Mouse (Mus musculus) CH12F3 (cell line): Measurements from ENCODE around the gene Lins1.

ENCODE experiments used
- in situ Hi-C: fragments of 300-500 bp; cut with MboI; formaldehyde crosslinking; loops from 2 replicates; pipeline ENCODE4 v1.14.3; 2020; ENCODE audit warnings: low sequenced_read_pairs

Gene Lins1

GRCm38 (mm10) chr7:66724954-66725353 lies 35.3 kb downstream of the Lins1 start:
- in situ Hi-C loops = no loop called here

DNA sequence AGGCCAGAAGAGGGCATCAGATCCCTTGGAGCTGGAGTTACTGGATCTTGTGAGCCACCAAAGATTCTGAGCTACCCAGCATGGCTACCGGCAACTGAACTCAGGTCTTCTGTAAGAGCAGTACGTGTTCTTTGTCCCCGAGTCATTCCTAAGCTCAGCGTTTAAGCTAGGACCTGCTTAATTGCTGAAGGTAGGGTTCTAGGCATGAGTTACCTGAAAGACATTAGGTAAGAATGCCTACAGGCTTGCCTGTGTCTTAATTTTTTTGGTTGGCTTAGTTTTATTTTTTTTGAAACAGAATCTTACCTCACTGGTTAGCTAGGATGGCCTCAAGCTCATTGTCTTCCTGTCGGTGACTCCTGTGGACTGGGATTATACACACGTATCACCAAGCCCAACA lies 38.4 kb downstream of the Lins1 start:
- in situ Hi-C loops = no loop called here

DNA sequence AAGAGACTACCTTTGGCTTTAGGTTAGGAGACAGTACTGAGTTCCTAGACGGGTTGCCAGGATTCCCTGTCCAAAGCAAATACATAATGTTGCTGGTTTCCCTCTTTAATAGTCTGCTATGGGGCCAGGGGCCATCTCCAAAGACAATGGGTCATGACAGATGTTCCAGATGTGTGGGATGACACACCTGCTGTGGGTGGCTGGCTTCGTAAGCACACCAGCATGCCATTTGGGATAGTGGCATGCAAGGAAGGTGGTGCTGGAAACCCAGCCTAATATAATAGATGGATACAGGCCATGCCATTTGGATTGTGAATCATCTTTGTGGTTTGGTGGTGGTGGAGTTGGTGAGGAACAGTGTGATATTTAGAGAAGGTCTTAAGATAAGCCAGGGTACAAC lies 39.5 kb downstream of the Lins1 start:
- in situ Hi-C loops = no loop called here

DNA sequence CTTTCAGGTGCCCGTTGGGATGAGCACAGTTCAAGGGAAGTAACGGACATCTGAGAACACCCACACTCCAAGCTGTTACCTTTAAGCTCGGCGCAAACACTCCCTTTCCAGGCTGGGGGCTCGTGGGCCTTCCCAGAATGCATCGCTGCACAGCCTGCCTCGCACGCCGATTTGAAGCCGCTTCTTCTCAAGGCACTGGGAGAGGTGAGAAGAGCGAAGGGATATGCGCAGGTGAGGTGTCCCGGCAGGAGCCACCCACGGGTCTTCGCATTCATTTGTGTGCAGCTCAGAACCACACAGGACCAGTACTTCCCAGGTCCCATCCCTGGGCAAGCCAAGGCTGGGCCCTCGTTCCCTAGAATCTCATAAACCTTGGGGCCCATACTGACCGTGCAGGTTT lies 43.7 kb downstream of the Lins1 start:
- in situ Hi-C loops = no loop called here

DNA sequence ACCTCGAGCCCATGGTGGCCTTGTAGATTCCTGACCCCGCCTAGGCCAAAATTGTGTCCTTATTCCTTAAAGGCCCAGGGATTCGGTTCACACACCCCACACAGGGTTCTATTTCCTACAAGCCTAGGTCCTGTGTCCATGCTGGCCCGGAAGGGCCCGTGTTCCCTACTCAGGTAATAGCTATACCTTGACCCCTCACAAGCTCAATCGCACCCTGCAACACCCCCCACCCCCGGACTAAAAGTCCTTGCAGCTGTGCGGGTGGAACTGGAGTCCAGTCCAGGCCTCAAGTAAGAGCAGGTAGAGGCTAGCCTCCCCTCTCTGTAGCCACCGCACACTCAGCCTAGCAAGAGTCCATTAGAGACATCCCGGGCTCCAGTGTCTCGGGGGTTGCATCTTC lies 44.2 kb downstream of the Lins1 start:
- in situ Hi-C loops = no loop called here

DNA sequence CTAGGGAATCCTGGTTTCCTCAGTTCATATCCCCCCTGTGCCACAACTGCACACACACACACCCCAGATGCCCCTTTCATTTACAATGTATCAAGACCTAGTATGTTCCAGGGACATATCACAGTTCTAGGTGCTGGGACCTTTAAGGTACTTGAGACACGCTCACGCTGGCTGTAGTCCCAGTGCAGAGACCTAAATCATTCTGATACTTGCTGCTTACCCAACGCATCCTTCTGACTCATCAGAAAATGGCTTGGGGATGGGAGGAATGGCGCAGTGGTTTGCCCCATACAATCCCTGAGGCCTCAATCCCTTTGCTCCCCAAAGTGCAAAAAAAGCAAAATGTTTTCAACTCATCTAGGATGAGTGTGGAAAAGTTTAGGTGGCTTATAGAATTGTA lies 44.8 kb downstream of the Lins1 start:
- in situ Hi-C loops = no loop called here

DNA sequence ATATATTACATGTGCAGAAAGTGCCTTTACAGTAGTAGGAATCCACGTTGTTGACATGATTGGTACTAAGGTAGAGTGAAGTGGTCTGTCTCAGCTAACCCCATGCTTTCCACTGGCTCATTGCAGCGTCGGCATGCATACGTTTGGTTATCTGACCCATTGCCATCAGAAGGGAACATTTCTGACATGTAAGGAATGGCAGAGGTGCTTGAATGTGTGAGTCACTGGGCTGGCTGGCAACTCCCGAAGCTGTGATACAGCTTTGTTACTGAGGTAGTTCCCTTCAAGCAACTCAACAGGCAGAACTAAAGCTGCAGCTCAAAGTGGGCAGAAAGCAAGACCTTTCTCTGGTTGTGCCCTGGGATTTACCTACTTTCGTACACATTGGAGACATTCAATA lies 45.3 kb downstream of the Lins1 start:
- in situ Hi-C loops = no loop called here

DNA sequence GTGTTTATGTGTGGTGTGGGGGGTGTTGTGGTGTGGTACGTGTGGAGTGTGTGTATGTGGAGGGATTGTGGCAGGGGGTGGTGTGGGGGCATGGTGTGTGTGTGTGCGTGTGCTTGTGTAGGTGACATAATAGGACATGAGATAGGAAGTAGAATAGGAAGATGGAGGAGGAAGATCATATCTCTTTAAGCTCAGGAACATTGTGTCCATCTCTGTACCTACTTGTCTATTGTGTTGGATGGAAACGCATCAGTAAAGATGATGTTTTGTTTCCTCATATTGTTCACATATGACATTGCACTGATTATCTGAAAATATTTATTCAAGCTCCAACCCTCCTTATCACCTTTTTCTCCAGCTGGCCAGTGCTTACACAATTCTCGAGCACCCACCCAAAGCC lies 47.7 kb downstream of the Lins1 start:
- in situ Hi-C loops = no loop called here

DNA sequence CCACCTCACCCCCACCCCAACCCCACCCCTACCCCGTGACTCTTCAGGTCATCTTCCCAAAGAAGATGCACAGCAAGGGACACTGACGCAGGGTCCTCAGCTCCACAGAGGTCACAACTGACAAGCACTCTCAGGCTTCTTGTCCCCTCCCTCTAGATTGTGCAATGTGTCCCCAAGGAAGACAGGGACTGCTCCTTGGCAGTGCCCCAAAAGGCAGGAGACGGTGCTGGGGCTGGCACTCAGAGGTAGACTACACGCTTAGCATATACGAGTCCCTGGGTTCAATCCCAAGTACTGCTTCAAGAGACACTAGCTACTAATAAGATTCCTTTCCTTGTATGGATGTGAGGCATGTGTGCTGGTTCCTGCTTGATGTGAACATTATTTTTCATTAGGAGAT lies 51.3 kb downstream of the Lins1 start:
- in situ Hi-C loops = no loop called here

DNA sequence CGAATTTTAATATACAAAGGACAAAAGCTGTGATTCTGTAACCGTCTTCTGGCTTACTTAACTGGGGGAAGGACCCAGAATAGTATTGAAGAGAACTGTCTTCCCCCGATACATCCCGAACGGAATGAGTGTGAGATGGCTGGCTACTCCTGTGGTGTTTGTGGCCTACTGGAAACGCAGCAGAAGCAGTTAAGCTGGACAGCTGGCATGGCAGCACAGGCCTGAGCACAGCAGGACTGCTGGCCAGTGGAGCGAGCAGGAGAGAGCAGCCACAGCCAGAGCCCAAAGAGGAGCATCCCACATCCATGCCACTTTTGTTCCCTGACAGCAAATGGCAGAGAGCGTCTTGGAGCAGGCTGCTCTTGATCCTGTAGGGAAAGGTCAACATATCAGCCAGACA lies 51.7 kb downstream of the Lins1 start:
- in situ Hi-C loops = no loop called here

DNA sequence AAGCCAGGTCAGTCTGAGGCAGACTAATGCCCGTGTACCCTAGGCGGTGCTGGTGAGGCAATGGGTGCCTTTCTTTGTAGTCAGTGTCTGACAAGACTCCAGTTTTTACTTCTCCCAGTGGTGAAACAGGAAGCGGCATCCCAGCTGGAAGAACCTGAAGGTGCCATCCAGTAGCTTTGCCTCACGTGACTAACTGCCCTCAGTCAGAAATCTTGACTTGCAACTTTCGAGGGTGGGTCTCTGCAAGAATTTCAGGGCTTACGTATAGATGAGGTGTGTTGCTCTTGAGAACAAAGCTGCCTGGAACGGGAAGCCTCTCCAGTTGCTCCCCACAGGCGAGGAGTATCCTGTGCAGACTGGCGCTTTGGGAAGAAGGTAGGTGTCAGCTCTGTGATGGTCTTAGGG lies 53.7 kb downstream of the Lins1 start, which contains the start of gene Cers3:
Gene Cers3, plus strand, starts transcription at position 128 of the 405 bp plus-strand sequence.
- in situ Hi-C loops = no loop called here

DNA sequence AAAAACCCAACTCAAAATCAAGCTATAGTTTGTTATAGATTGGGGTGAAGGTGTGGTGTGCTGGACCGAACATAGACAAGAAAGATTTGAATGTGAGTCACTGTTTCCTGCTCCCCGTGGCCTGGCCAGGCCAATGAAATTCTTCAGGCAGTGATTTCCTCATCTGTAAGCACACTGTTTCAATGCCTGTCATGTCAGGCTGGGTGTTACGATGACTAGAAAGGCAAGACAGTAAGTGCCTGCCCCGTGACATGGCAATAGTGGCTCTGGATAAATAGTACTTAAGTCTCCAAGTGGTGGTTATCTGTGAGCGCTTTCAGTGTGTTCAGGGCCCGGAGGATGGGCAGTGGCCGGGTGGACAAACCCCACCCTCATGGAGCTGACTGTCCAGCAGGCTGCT lies 57.3 kb downstream of the Lins1 start:
- in situ Hi-C loops = no loop called here

- in situ Hi-C loops = no loop called here
These were observed 60.3 kb downstream of the Lins1 start for GRCm38 (mm10) chr7:66749998-66750397.

DNA sequence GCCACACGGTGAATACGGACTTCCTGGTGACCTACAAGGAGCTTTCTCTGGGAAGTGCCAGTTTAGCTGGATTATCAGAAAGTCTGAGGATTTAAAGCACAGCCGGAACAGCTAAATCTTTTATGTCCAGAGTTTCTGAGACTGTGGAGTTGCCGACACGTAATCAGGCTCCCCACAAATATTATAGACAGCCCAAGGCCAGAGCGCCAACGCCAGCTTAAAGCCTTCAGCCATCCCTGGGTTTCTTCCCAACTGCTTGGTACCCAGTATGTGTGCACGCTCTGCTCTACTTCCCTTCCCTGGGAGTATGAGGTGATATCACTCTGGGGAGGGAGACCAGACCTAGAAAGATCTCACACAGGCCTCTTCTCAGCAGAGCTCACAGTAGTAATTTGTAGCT lies 64.1 kb downstream of the Lins1 start:
- in situ Hi-C loops = no loop called here

- in situ Hi-C loops = no loop called here
These were observed 65.9 kb downstream of the Lins1 start for GRCm38 (mm10) chr7:66755611-66756010.
